Mouse (Mus musculus) hindbrain, postnatal 0 days (tissue): ENCODE results near the gene Synm. TPM values are rescaled to one million over a fixed set of nuclear protein-coding genes. Genes with fewer than 3 reads are reported as not detected.

ENCODE experiments used
- ATAC-seq: fragments of 200-750 bp; cut with Nextera tagmentation; 2 replicates; pipeline ENCODE4 v1.8.0; 2017; ENCODE audit warnings: mild to moderate bottlenecking, moderate TSS enrichment, moderate library complexity
- DNase-seq: peaks from one replicate; pipeline ENCODE4 v3.0.0-alpha.2; 2015; ENCODE audit warnings: low spot score
- H3K27ac ChIP-seq: fragments of 300-500 bp; sonication (generic); 2 replicates; pipeline ENCODE4 v1.5.1; 2014; ENCODE audit warnings: mild to moderate bottlenecking
- H3K27me3 ChIP-seq: fragments of 300-500 bp; sonication (generic); 2 replicates; pipeline ENCODE4 v1.6.1; 2014; ENCODE audit warnings: low read length, mixed read lengths; ENCODE audit not compliant: insufficient read depth
- H3K36me3 ChIP-seq: fragments of 300-500 bp; sonication (generic); 2 replicates; pipeline ENCODE4 v1.6.1; 2014; ENCODE audit warnings: low read length, mixed read lengths; ENCODE audit not compliant: insufficient read depth
- H3K4me1 ChIP-seq: fragments of 300-500 bp; sonication (generic); 2 replicates; pipeline ENCODE4 v1.6.1; 2014; ENCODE audit warnings: antibody characterized with exemption, low read length, mixed read lengths; ENCODE audit not compliant: insufficient read depth
- H3K4me2 ChIP-seq: fragments of 300-500 bp; sonication (generic); 2 replicates; pipeline ENCODE4 v1.6.1; 2014; ENCODE audit warnings: low read depth, mild to moderate bottlenecking, low read length, moderate library complexity, mixed read lengths
- H3K4me3 ChIP-seq: fragments of 300-500 bp; sonication (generic); 2 replicates; pipeline ENCODE4 v1.5.1; 2014; ENCODE audit warnings: low read length
- H3K9ac ChIP-seq: fragments of 300-500 bp; sonication (generic); replicated peaks from 2 replicates; pipeline ENCODE4 v1.6.1; 2014; ENCODE audit warnings: mild to moderate bottlenecking, low read length, moderate library complexity, mixed read lengths
- H3K9me3 ChIP-seq: fragments of 300-500 bp; sonication (generic); 2 replicates; pipeline ENCODE4 v1.6.1; 2016; ENCODE audit warnings: low read length, mixed read lengths
- CTCF ChIP-seq: IDR thresholded peaks from 2 replicates; pipeline ENCODE4 v1.5.1; 2016; ENCODE audit warnings: antibody characterized with exemption, control low read depth, low read depth
- WGBS: fragments of 180-500 bp; shearing (Covaris S2); extraction: QIAGEN DNeasy Blood & Tissue Kit; methylation state at CpG from one replicate; pipeline ENCODE4 v1.1.7; 2014; 5-methylcytosine and 5-hydroxymethylcytosine counted together
- polyA plus RNA-seq: library from polyadenylated mRNA; unstranded; fragments of >200 nt; fragmentation: Nextera tagmentation; extraction: Ambion mirVana; gene quantifications from 2 replicates; pipeline ENCODE4 v1.2.1, GENCODE M21; 2015
- total RNA-seq: library from RNA; depleted of rRNA; stranded (reverse); fragments of >200 nt; gene quantifications from 2 replicates; pipeline ENCODE4 v1.2.3, GENCODE M21; 2014; rRNA removed

Synm gene
- 6.4 and 7.8 TPM in 2 replicates for total RNA-seq
- polyA plus RNA-seq, result 5.8 TPM in 2 replicates

GRCm38 (mm10) chr7:67759629-67759995 lies at the start of gene Synm:
TSS of gene Synm (minus strand) at chr7:67759742.
- H3K4me2 ChIP-seq, result peak within 1 kb of the TSS; percentile 76
- no peaks in the 10 kb centered on the region for H3K36me3 ChIP-seq
- H3K27ac ChIP-seq, result peak within 1 kb of the TSS; percentile 72
- ATAC-seq (peak; percentile 95), DNase-seq (peak; percentile 93)
- peak; percentile 79 for TF ChIP-seq CTCF
- no peaks in the 10 kb centered on the region for H3K4me1 ChIP-seq
- peak within 1 kb of the TSS; percentile 55 for H3K4me3 ChIP-seq
- under 1% methylated on average over 37 of the region's 37 CpGs for WGBS
- H3K27me3 ChIP-seq, result no peaks in the 10 kb centered on the region
- H3K9me3 ChIP-seq, result no peaks in the 10 kb centered on the region
- peak within 1 kb of the TSS; percentile 57 for H3K9ac ChIP-seq

- Histone ChIP-seq H3K27me3 (no peaks in the 10 kb centered on the region), H3K9me3 (no peaks in the 10 kb centered on the region), H3K9ac (no peak overlapping the region), H3K36me3 (no peaks in the 10 kb centered on the region), H3K27ac (no peak overlapping the region), H3K4me2 (peak overlapping the region; percentile 66), H3K4me1 (0 out of 2 replicates have a peak, but pooled peaks cover 5% of the 10 kb centered on the region), H3K4me3 (peak overlapping the region; percentile 29)
- WGBS, result 16% methylated on average over 12 of the region's 13 CpGs
- no peak for TF ChIP-seq CTCF
- DNase-seq, result no peak
- peak; percentile 41 for ATAC-seq
Measured at GRCm38 (mm10) chr7:67803857-67804215, 44.3 kb upstream of the Synm start.

- H3K27me3 ChIP-seq, result no peaks in the 10 kb centered on the region
- H3K4me1 ChIP-seq, result 0 out of 2 replicates have a peak, but pooled peaks cover 5% of the 10 kb centered on the region
- ATAC-seq (peak; percentile 81), DNase-seq (peak; percentile 80)
- TF ChIP-seq CTCF, result peak; percentile 99
- no peak overlapping the region for H3K27ac ChIP-seq
- H3K4me2 ChIP-seq, result peak overlapping the region; percentile 66
- no peaks in the 10 kb centered on the region for H3K36me3 ChIP-seq
- H3K4me3 ChIP-seq, result peak overlapping the region; percentile 29
- H3K9ac ChIP-seq, result no peak overlapping the region
- H3K9me3 ChIP-seq, result no peaks in the 10 kb centered on the region
- WGBS, result 14% methylated on average over 28 of the region's 28 CpGs
Measured at GRCm38 (mm10) chr7:67803015-67803856, 43.7 kb upstream of the Synm start.

- Histone ChIP-seq H3K9me3 (no peaks in the 10 kb centered on the region), H3K36me3 (no peaks in the 10 kb centered on the region), H3K4me2 (no peak overlapping the region), H3K4me3 (no peak overlapping the region), H3K27ac (no peak overlapping the region), H3K27me3 (no peaks in the 10 kb centered on the region), H3K4me1 (0 out of 2 replicates have a peak, but pooled peaks cover 5% of the 10 kb centered on the region), H3K9ac (no peak overlapping the region)
- DNase-seq, result no peak
- no peak for TF ChIP-seq CTCF
- ATAC-seq, result no peak
- 40% methylated on average over 4 of the region's 4 CpGs for WGBS
Measured at GRCm38 (mm10) chr7:67801022-67801421, 41.5 kb upstream of the Synm start.

GRCm38 (mm10) chr7:67800547-67800946 lies 41.0 kb upstream of the Synm start:
- WGBS, result 86% methylated on average over 6 of the region's 6 CpGs
- DNase-seq (no peak), ATAC-seq (no peak)
- Histone ChIP-seq H3K4me1 (0 out of 2 replicates have a peak, but pooled peaks cover 5% of the 10 kb centered on the region), H3K4me3 (no peak overlapping the region), H3K36me3 (no peaks in the 10 kb centered on the region), H3K27ac (no peak overlapping the region), H3K27me3 (no peaks in the 10 kb centered on the region), H3K9ac (no peak overlapping the region), H3K9me3 (no peaks in the 10 kb centered on the region), H3K4me2 (no peak overlapping the region)
- TF ChIP-seq CTCF, result no peak

- Histone ChIP-seq H3K4me3 (no peak overlapping the region), H3K4me1 (0 out of 2 replicates have a peak, but pooled peaks cover 5% of the 10 kb centered on the region), H3K9ac (no peak overlapping the region), H3K36me3 (no peaks in the 10 kb centered on the region), H3K9me3 (no peaks in the 10 kb centered on the region), H3K27me3 (no peaks in the 10 kb centered on the region), H3K4me2 (no peak overlapping the region), H3K27ac (no peak overlapping the region)
- ATAC-seq, result no peak
- 90% methylated on average over 4 of the region's 4 CpGs for WGBS
- no peak for TF ChIP-seq CTCF
- DNase-seq, result no peak
Measured at GRCm38 (mm10) chr7:67798476-67798875, 38.9 kb upstream of the Synm start.

GRCm38 (mm10) chr7:67797065-67797464 lies 37.5 kb upstream of the Synm start:
- TF ChIP-seq CTCF, result no peak
- 49% methylated on average over 8 of the region's 8 CpGs for WGBS
- Histone ChIP-seq H3K9me3 (no peaks in the 10 kb centered on the region), H3K27ac (no peak overlapping the region), H3K4me2 (no peak overlapping the region), H3K27me3 (no peaks in the 10 kb centered on the region), H3K36me3 (no peaks in the 10 kb centered on the region), H3K4me3 (no peak overlapping the region), H3K9ac (no peak overlapping the region), H3K4me1 (no peaks in the 10 kb centered on the region)
- ATAC-seq, result no peak
- DNase-seq, result no peak
